Mouse (Mus musculus): ENCODE data around the gene Lamb1. TPM values are rescaled to one million over a fixed set of nuclear protein-coding genes. Genes with fewer than 3 reads are reported as not detected.

Lamb1 gene
- polyA plus RNA-seq, 1 experiment from 2014 or later, result 32.4 TPM

- no peaks in the 10 kb centered on the region for H3K36me3 ChIP-seq (ENCODE audit: control insufficient read depth, insufficient read depth, low read length)
- H3K27me3 ChIP-seq (ENCODE audit: control insufficient read depth, insufficient read depth, low read length), result peaks cover 10% of the 10 kb centered on the region
- no peak overlapping the region for H3K4me2 ChIP-seq (ENCODE audit: low read depth)
- 0 out of 2 replicates have a peak overlapping the region, but pooled peaks have one; percentile 3 for H3K27ac ChIP-seq (ENCODE audit: low read depth, low read length)
- ATAC-seq (ENCODE audit: insufficient read depth, low FRiP score, low TSS enrichment) (no peak), DNase-seq (ENCODE audit: low spot score) (peak; percentile 57)
- WGBS, result 44% methylated on average over 16 of the region's 16 CpGs
- peaks cover 11% of the 10 kb centered on the region for H3K4me1 ChIP-seq (ENCODE audit: control insufficient read depth, insufficient read depth, low read length)
- no peak overlapping the region for H3K9ac ChIP-seq (ENCODE audit: low read length)
- H3K9me3 ChIP-seq (ENCODE audit: control insufficient read depth, low read length), result no peaks in the 10 kb centered on the region
- no peak overlapping the region for H3K4me3 ChIP-seq (ENCODE audit: low read depth, low read length)
Measured at GRCm38 (mm10) chr12:31271361-31272011, 6.5 kb downstream of the Lamb1 start.

GRCm38 (mm10) chr12:31272012-31272735 is 7.1 kb downstream of the Lamb1 start:
- Histone ChIP-seq H3K4me2 (ENCODE audit: low read depth) (no peak overlapping the region), H3K4me3 (ENCODE audit: low read depth, low read length) (no peak overlapping the region), H3K9ac (ENCODE audit: low read length) (no peak overlapping the region), H3K27me3 (ENCODE audit: control insufficient read depth, insufficient read depth, low read length) (peaks cover 3% of the 10 kb centered on the region), H3K9me3 (ENCODE audit: control insufficient read depth, low read length) (no peaks in the 10 kb centered on the region), H3K36me3 (ENCODE audit: control insufficient read depth, insufficient read depth, low read length) (no peaks in the 10 kb centered on the region), H3K27ac (ENCODE audit: low read depth, low read length) (no peak overlapping the region), H3K4me1 (ENCODE audit: control insufficient read depth, insufficient read depth, low read length) (peaks cover 11% of the 10 kb centered on the region)
- WGBS, result 55% methylated on average over 8 of the region's 8 CpGs
- ATAC-seq (ENCODE audit: insufficient read depth, low FRiP score, low TSS enrichment), result no peak
- DNase-seq (ENCODE audit: low spot score), result no peak

GRCm38 (mm10) chr12:31272846-31273245 is 7.8 kb downstream of the Lamb1 start:
- no peak for ATAC-seq (ENCODE audit: insufficient read depth, low FRiP score, low TSS enrichment)
- WGBS, result 83% methylated on average over 2 of the region's 2 CpGs
- no peak for DNase-seq (ENCODE audit: low spot score)

GRCm38 (mm10) chr12:31273646-31274045 is 8.6 kb downstream of the Lamb1 start:
- Histone ChIP-seq H3K4me1 (ENCODE audit: control insufficient read depth, insufficient read depth, low read length) (peaks cover 11% of the 10 kb centered on the region), H3K9me3 (ENCODE audit: control insufficient read depth, low read length) (no peaks in the 10 kb centered on the region), H3K27me3 (ENCODE audit: control insufficient read depth, insufficient read depth, low read length) (no peaks in the 10 kb centered on the region), H3K27ac (ENCODE audit: low read depth, low read length) (no peak overlapping the region), H3K36me3 (ENCODE audit: control insufficient read depth, insufficient read depth, low read length) (no peaks in the 10 kb centered on the region), H3K4me3 (ENCODE audit: low read depth, low read length) (no peak overlapping the region), H3K4me2 (ENCODE audit: low read depth) (no peak overlapping the region), H3K9ac (ENCODE audit: low read length) (no peak overlapping the region)
- no peak for ATAC-seq (ENCODE audit: insufficient read depth, low FRiP score, low TSS enrichment)
- no peak for DNase-seq (ENCODE audit: low spot score)
- 92% methylated on average over 7 of the region's 7 CpGs for WGBS

More at GRCm38 (mm10) chr12:31272846-31273245, 7.8 kb downstream of the Lamb1 start:
- H3K4me2 ChIP-seq (ENCODE audit: low read depth), result no peak overlapping the region
- peaks cover 11% of the 10 kb centered on the region for H3K4me1 ChIP-seq (ENCODE audit: control insufficient read depth, insufficient read depth, low read length)
- H3K9me3 ChIP-seq (ENCODE audit: control insufficient read depth, low read length), result no peaks in the 10 kb centered on the region
- no peaks in the 10 kb centered on the region for H3K36me3 ChIP-seq (ENCODE audit: control insufficient read depth, insufficient read depth, low read length)
- H3K4me3 ChIP-seq (ENCODE audit: low read depth, low read length), result no peak overlapping the region
- H3K27ac ChIP-seq (ENCODE audit: low read depth, low read length), result no peak overlapping the region
- H3K27me3 ChIP-seq (ENCODE audit: control insufficient read depth, insufficient read depth, low read length), result no peaks in the 10 kb centered on the region
- no peak overlapping the region for H3K9ac ChIP-seq (ENCODE audit: low read length)

- Histone ChIP-seq H3K27me3 (ENCODE audit: control insufficient read depth, insufficient read depth, low read length) (no peaks in the 10 kb centered on the region), H3K4me3 (ENCODE audit: low read depth, low read length) (no peak overlapping the region), H3K4me2 (ENCODE audit: low read depth) (no peak overlapping the region), H3K36me3 (ENCODE audit: control insufficient read depth, insufficient read depth, low read length) (no peaks in the 10 kb centered on the region), H3K9me3 (ENCODE audit: control insufficient read depth, low read length) (no peaks in the 10 kb centered on the region), H3K27ac (ENCODE audit: low read depth, low read length) (no peak overlapping the region), H3K4me1 (ENCODE audit: control insufficient read depth, insufficient read depth, low read length) (peaks cover 6% of the 10 kb centered on the region), H3K9ac (ENCODE audit: low read length) (no peak overlapping the region)
- WGBS, result 91% methylated on average over 10 of the region's 10 CpGs
- DNase-seq (ENCODE audit: low spot score) (no peak), ATAC-seq (ENCODE audit: insufficient read depth, low FRiP score, low TSS enrichment) (no peak)
Measured at GRCm38 (mm10) chr12:31275411-31275810, 10.4 kb downstream of the Lamb1 start.

- no peak overlapping the region for H3K27ac ChIP-seq (ENCODE audit: low read depth, low read length)
- no peak overlapping the region for H3K9ac ChIP-seq (ENCODE audit: low read length)
- H3K27me3 ChIP-seq (ENCODE audit: control insufficient read depth, insufficient read depth, low read length), result no peaks in the 10 kb centered on the region
- no peaks in the 10 kb centered on the region for H3K9me3 ChIP-seq (ENCODE audit: control insufficient read depth, low read length)
- 97% methylated on average over 11 of the region's 11 CpGs for WGBS
- ATAC-seq (ENCODE audit: insufficient read depth, low FRiP score, low TSS enrichment), result no peak
- no peaks in the 10 kb centered on the region for H3K36me3 ChIP-seq (ENCODE audit: control insufficient read depth, insufficient read depth, low read length)
- H3K4me2 ChIP-seq (ENCODE audit: low read depth), result no peak overlapping the region
- H3K4me1 ChIP-seq (ENCODE audit: control insufficient read depth, insufficient read depth, low read length), result no peaks in the 10 kb centered on the region
- H3K4me3 ChIP-seq (ENCODE audit: low read depth, low read length), result no peak overlapping the region
- no peak for DNase-seq (ENCODE audit: low spot score)
Measured at GRCm38 (mm10) chr12:31278270-31278669, 13.2 kb downstream of the Lamb1 start.

- ATAC-seq (ENCODE audit: insufficient read depth, low FRiP score, low TSS enrichment) (no peak), DNase-seq (ENCODE audit: low spot score) (no peak)
- H3K4me2 ChIP-seq (ENCODE audit: low read depth), result no peak overlapping the region
- H3K27ac ChIP-seq (ENCODE audit: low read depth, low read length), result no peak overlapping the region
- H3K36me3 ChIP-seq (ENCODE audit: control insufficient read depth, insufficient read depth, low read length), result no peaks in the 10 kb centered on the region
- H3K9me3 ChIP-seq (ENCODE audit: control insufficient read depth, low read length), result no peaks in the 10 kb centered on the region
- H3K4me1 ChIP-seq (ENCODE audit: control insufficient read depth, insufficient read depth, low read length), result no peaks in the 10 kb centered on the region
- no peaks in the 10 kb centered on the region for H3K27me3 ChIP-seq (ENCODE audit: control insufficient read depth, insufficient read depth, low read length)
- 86% methylated on average over 7 of the region's 7 CpGs for whole genome bisulfite sequencing
- H3K9ac ChIP-seq (ENCODE audit: low read length), result no peak overlapping the region
- H3K4me3 ChIP-seq (ENCODE audit: low read depth, low read length), result no peak overlapping the region
Measured at GRCm38 (mm10) chr12:31280318-31280717, 15.3 kb downstream of the Lamb1 start.

- WGBS, result 78% methylated on average over 9 of the region's 9 CpGs
Measured at GRCm38 (mm10) chr12:31281100-31281591, 16.1 kb downstream of the Lamb1 start.

GRCm38 (mm10) chr12:31282241-31282640 is 17.2 kb downstream of the Lamb1 start:
- WGBS, result 87% methylated on average over 5 of the region's 5 CpGs
- Histone ChIP-seq H3K9ac (ENCODE audit: low read length) (no peak overlapping the region), H3K4me3 (ENCODE audit: low read depth, low read length) (no peak overlapping the region), H3K27me3 (ENCODE audit: control insufficient read depth, insufficient read depth, low read length) (no peaks in the 10 kb centered on the region), H3K27ac (ENCODE audit: low read depth, low read length) (no peak overlapping the region), H3K9me3 (ENCODE audit: control insufficient read depth, low read length) (no peaks in the 10 kb centered on the region), H3K36me3 (ENCODE audit: control insufficient read depth, insufficient read depth, low read length) (no peaks in the 10 kb centered on the region; the same call in 1 of the 2 replicates), H3K4me2 (ENCODE audit: low read depth) (no peak overlapping the region), H3K4me1 (ENCODE audit: control insufficient read depth, insufficient read depth, low read length) (no peaks in the 10 kb centered on the region)
- no peak for DNase-seq (ENCODE audit: low spot score)
- no peak for ATAC-seq (ENCODE audit: insufficient read depth, low FRiP score, low TSS enrichment)

More at GRCm38 (mm10) chr12:31281100-31281591, 16.1 kb downstream of the Lamb1 start:
- Histone ChIP-seq H3K9ac (ENCODE audit: low read length) (no peak overlapping the region), H3K4me2 (ENCODE audit: low read depth) (no peak overlapping the region), H3K9me3 (ENCODE audit: control insufficient read depth, low read length) (no peaks in the 10 kb centered on the region), H3K4me3 (ENCODE audit: low read depth, low read length) (no peak overlapping the region), H3K27ac (ENCODE audit: low read depth, low read length) (no peak overlapping the region), H3K27me3 (ENCODE audit: control insufficient read depth, insufficient read depth, low read length) (no peaks in the 10 kb centered on the region), H3K4me1 (ENCODE audit: control insufficient read depth, insufficient read depth, low read length) (no peaks in the 10 kb centered on the region), H3K36me3 (ENCODE audit: control insufficient read depth, insufficient read depth, low read length) (no peaks in the 10 kb centered on the region; the same call in 1 of the 2 replicates)
- DNase-seq (ENCODE audit: low spot score), result no peak
- ATAC-seq (ENCODE audit: insufficient read depth, low FRiP score, low TSS enrichment), result no peak
